Mouse (Mus musculus): ENCODE measurements around the gene C2cd4d. TPM values are rescaled to one million over a fixed set of nuclear protein-coding genes. Genes with fewer than 3 reads are reported as not detected.

The C2cd4d gene
- under 1 TPM; 0.34 to 0.56 TPM for total RNA-seq (2021)
- long read RNA-seq, experiment 1, partial matches to known transcripts = 1 of 1 reads
- long read RNA-seq, experiment 1, other reads (novel, unspliced or antisense) = 0 of 1 reads
- long read RNA-seq, experiment 2, partial matches to known transcripts = 0 of 1 reads
- long read RNA-seq, experiment 2, other reads (novel, unspliced or antisense) = 1 of 1 reads

- no peak for DNase-seq
Measured at GRCm38 (mm10) chr3:94362138-94362537, at the start of gene C2cd4d. C2cd4d (plus strand) TSS chr3:94362438.

- no peak for DNase-seq
Measured at GRCm38 (mm10) chr3:94328681-94329080, 33.6 kb upstream of the C2cd4d start.

DNA sequence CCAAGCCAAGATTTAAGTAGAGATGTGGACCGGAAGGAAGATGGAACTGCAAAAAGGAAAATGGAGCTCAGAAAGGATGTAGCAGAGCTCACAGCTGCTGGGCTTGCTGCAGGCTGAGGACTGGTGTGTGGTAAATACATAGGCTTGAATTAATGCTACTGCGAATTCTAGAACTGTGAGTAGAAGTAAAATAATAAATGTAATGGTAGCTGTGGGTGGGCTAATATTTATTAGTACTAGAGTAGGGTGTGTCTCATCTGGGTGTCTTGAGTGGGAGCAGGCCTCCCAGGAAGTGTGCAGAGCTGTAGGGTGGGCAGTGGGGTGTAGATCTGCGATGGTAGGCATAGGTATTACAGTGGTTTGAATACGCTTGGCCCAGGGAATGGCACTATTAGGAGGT, 27.8 kb upstream of the C2cd4d start:
- DNase-seq = no peak

GRCm38 (mm10) chr3:94338522-94338921, 23.7 kb upstream of the C2cd4d start:
- DNase-seq = no peak

GRCm38 (mm10) chr3:94341959-94342422, 20.2 kb upstream of the C2cd4d start, which contains the start of gene Them5:
Them5 (plus strand) TSS chr3:94342099.
- DNase-seq = no peak

- no peak for DNase-seq
Measured at GRCm38 (mm10) chr3:94342552-94342951, 19.7 kb upstream of the C2cd4d start.

DNA sequence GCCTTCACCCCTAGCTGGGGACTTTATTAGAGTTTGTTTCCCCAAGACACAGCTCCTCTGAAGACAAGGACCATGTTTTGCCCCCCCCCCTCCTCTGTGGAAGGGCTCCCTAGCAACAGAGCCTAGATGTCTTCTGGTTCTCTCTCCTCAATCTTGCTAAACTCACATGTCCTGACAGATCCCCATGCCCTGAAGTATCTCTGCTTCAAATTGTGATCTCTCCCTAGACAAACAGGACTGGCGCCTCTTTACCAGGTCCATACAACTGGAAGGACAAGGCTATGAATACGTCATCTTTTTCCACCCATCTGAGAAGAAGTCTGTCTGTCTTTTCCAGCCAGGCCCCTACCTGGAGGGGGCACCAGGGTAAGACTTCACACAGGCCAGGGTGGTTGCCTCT, 18.1 kb upstream of the C2cd4d start:
- DNase-seq = no peak

- DNase-seq = no peak
Measured at GRCm38 (mm10) chr3:94344897-94345296, 17.3 kb upstream of the C2cd4d start.

GRCm38 (mm10) chr3:94348146-94348545, 14.1 kb upstream of the C2cd4d start:
- no peak for DNase-seq

- no peak for DNase-seq
Measured at GRCm38 (mm10) chr3:94360812-94361211, 1.4 kb upstream of the C2cd4d start.

DNA sequence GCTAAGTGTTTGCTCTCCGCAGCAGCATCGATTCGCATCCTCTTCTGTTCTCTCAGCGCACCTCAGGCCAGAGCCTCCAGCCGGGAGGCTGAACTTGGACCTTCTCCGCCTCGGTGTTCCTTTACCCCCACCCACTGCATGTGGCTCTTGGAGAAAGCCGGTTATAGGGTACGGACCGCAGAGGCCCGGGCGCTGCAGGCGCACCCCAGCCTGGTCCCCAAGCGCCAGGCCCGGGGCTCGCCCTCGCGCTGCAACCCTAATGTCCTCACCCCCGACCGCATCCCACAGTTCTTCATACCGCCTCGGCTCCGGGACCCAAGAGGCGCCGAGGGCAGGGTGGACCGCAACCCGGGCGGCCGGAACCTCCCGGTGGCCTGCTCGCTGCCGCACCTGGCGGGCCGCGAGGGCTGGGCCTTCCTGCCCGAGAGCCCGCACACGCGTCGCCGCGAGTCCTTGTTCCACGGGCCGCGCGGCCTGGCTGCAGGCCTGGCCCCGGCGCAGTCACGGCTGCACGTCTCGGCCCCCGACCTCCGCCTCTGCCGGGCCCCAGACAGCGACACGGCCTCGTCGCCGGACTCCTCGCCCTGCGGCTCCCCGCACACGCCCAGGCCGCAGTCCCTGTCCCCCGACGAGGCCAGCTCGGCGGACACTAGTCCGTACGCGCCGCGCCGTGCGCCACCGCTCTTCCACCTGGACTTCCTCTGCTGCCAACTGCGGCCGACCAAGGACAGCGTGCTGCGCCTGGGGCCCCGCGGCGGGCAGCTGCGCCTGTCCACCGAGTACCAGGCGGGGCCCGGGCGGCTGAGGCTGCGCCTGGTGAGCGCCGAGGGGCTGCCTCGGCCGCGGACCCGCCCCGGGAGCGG, 1.3 kb downstream of the C2cd4d start:
- DNase-seq = peak; percentile 59

GRCm38 (mm10) chr3:94364154-94364526, 1.9 kb downstream of the C2cd4d start:
- no peak for DNase-seq

DNA sequence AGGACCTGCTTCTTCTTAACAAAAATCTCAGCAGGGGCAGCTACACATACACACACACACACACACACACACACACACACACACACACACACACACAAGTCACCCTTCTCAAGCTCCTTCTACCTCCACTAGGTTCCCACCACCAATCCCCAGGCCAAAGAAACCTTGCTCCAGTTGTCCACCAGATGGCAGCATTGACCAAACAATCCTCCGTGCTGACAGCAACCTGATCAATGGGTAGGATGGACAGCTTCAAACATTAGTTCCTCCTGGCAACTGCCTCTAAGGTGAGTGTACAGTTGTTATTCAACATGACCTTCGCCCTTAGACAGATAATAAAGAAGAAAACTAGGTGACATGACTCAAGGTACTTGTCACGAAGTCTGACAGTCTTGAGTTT, 4.5 kb downstream of the C2cd4d start:
- peak; percentile 65 for DNase-seq

DNA sequence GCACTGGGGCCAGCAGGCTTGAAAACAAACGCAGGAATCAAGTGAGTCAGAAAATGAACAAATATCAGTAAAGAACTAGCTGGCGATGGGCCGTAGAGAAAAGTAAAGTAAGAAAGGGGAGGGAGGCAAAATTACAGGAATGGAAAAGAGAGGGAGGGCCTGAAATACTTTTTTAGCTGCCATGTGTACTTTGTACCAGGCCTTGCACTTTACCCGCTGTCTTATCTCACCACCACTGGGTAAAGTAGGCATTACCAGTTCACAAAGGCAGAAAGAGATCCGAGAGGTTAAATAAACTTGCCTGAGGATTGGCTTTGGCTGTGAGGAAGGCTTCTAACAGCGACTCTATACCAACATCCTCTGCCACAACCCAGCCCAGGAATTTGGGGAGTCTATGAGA, 5.3 kb downstream of the C2cd4d start:
- no peak for DNase-seq

DNA sequence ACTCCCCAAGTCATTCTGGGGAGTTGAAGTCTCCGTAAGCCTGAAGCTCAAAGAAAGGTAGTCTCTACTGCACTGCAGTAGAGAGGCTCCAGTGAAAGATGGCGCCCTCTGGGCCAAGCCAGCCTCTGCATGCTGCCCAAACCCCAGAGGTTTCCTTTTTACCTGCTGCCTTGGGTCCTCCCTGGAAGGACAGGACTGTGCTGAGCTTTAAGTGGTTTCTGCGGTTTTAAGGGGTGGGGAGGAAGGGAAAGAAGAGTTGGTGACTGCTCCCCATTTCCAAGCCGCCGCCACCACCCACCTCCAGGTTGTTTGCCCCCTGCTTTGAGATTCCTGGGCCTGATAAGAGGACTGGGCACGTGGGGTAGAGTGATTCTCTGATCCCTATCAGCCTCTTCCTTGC, 6.4 kb downstream of the C2cd4d start:
- no peak for DNase-seq

GRCm38 (mm10) chr3:94369709-94370108, 7.5 kb downstream of the C2cd4d start:
- no peak for DNase-seq

GRCm38 (mm10) chr3:94371637-94372036, 9.4 kb downstream of the C2cd4d start:
- peak; percentile 79 for DNase-seq

GRCm38 (mm10) chr3:94372038-94372437, 9.8 kb downstream of the C2cd4d start:
- no peak for DNase-seq

- DNase-seq = no peak
Measured at GRCm38 (mm10) chr3:94372641-94373040, 10.4 kb downstream of the C2cd4d start, which contains the start of gene Rorc. Rorc (plus strand) TSS chr3:94372794.

DNA sequence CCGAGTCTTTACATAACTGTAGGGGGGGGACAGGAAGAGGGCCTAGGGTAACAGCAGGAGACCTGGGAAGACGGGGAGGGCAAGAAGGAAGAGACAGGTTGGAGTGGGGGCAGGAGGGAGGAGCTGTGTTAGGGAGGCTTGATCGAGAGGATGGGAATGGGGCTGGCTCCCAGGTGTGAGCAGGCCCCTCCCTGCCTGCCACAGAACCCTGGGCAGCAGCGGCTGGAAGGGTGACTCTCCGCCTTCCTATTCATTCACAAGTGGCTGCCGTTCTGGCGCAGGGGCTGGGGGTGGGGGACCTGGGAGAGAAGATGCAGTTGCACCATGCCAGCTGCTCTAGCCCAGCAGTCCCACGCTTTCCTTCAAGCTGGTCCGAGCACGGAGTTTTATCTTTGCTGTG, 10.9 kb downstream of the C2cd4d start:
- no peak for DNase-seq

DNA sequence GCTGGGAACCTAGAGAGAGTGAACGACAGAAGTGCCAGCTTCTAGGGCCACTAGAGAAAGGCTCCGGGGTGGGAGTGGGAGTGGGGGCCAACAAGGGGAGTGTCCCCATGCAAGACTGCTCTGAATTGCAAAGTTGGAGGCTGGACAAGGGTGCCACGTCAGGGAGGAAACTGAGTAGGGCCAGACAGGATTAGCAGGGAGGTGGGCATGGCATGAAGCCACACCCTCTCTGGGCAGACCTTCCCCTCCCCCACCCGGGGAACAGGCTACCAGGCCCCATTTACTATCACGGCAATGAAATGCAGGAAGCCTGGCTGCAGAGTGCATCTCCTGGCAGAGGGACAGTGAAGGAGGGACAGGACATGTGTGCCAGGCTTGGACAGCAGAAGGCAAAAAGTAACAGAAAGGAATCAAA, 11.4 kb downstream of the C2cd4d start:
- peak; percentile 38 for DNase-seq

DNA sequence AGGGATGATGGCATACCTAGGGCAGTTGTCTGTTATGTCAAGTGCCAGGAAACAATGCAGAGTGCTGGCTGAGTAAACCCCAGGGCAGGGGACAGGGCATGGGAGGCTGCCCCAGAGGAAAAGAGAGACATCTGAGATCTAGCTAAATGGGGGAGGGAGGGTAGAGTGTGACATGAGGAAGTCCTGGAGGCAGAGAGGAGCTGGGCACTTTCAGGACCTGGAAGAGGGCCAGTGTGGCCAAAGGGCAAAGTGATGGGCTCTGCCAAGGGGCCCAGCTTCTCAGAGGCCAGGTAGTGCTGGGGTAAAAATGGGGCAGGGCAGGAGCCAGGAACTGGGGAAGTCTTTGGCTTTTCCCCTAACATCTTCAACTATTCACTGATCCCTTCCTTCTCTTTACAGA, 12.4 kb downstream of the C2cd4d start:
- no peak for DNase-seq

- DNase-seq = no peak
Measured at GRCm38 (mm10) chr3:94375146-94375545, 12.9 kb downstream of the C2cd4d start.

DNA sequence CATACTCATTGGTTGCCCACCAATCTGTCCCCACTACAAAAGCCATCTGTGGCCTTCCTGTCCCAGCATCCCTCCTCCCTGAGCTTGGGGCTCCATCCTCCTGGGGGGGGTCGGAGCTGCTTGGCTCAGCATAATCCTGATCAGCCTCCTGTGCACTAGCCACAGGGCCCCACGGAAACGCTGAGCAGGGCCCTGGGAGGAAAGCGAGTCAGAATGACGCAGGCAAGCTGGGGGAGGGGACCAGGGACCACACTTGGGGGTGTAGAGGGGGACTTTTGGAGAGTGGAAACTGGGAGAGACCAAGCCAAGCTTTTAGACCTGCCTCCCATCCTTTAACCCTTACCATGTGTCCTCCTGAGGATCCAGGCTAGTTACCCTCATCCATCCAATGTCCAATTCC, 13.6 kb downstream of the C2cd4d start:
- DNase-seq = no peak

All from gastrocnemius, postnatal 10 days (tissue).